Mouse (Mus musculus) heart, adult 2 months (tissue): ENCODE measurements around the gene 4933427D14Rik.

Experiments used
- CTCF ChIP-seq: fragments of 200-600 bp; IDR thresholded peaks from 2 replicates; pipeline ENCODE4 v1.8.1; 2022; ENCODE audit warnings: antibody characterized with exemption, mild to moderate bottlenecking, moderate library complexity
- POLR2A ChIP-seq: fragments of 200-500 bp; IDR thresholded peaks from 2 replicates; pipeline ENCODE4 v1.6.1; 2011; ENCODE audit warnings: mild to moderate bottlenecking, low read depth, low read length, control low read depth; ENCODE audit not compliant: insufficient read depth

DNA sequence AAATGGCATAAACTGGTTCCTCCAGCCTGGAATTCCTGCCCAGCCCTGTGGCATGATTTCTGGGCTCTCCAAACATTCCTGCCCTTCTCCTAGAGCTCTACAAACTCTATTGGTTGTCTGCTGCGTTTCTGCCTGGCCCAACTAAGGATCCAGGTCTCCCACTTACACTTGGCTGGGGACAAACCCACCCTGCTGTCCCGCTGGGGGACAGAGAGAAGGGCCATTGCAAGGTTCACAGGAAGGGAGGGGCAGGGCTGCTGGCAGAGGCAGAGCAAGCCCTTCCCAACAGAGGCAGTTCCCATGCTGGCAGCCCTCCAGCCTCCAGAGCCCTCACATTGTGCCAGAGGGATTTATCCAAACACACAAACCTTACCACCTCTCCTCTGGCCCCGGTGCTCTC, 75.0 kb downstream of the 4933427D14Rik start:
- TF ChIP-seq POLR2A (no peak), CTCF (no peak)
